Mouse (Mus musculus) midbrain, embryonic 14.5 days (tissue): ENCODE results near the gene Nom1. TPM values are rescaled to one million over a fixed set of nuclear protein-coding genes. Genes with fewer than 3 reads are reported as not detected.
"Not testable (repeated sequence)": the region's sequence is repeated elsewhere in the genome, so short reads cannot be mapped to it uniquely, and the experiment has no call there.

Experiments used
- ATAC-seq: fragments of 200-750 bp; cut with Nextera tagmentation; 2 replicates; pipeline ENCODE4 v1.8.0; 2017; ENCODE audit warnings: moderate number of reproducible peaks, moderate library complexity; ENCODE audit not compliant: low FRiP score, low TSS enrichment
- DNase-seq: peaks from one replicate; pipeline ENCODE4 v3.0.0-alpha.2; 2015
- H3K27ac ChIP-seq: fragments of 300-500 bp; sonication (generic); replicated peaks from 2 replicates; pipeline ENCODE4 v1.5.1; 2014; ENCODE audit warnings: mild to moderate bottlenecking, low read depth, low read length, moderate library complexity
- H3K27me3 ChIP-seq: fragments of 300-500 bp; sonication (generic); 2 replicates; pipeline ENCODE4 v1.6.1; 2014; ENCODE audit warnings: low read length, control low read depth, mixed read lengths; ENCODE audit not compliant: control insufficient read depth, insufficient read depth
- H3K36me3 ChIP-seq: fragments of 300-500 bp; sonication (generic); 2 replicates; pipeline ENCODE4 v1.6.1; 2014; ENCODE audit warnings: low read length, control low read depth; ENCODE audit not compliant: control insufficient read depth, insufficient read depth
- H3K4me1 ChIP-seq: fragments of 300-500 bp; sonication (generic); 2 replicates; pipeline ENCODE4 v1.6.1; 2014; ENCODE audit warnings: mild to moderate bottlenecking, antibody characterized with exemption, low read length, control low read depth; ENCODE audit not compliant: control insufficient read depth, insufficient read depth
- H3K4me2 ChIP-seq: fragments of 300-500 bp; sonication (generic); 2 replicates; pipeline ENCODE4 v1.6.1; 2014; ENCODE audit warnings: mild to moderate bottlenecking, low read length, moderate library complexity
- H3K4me3 ChIP-seq: fragments of 300-500 bp; sonication (generic); replicated peaks from 2 replicates; pipeline ENCODE4 v1.5.1; 2014; ENCODE audit warnings: low read depth, low read length
- H3K9ac ChIP-seq: fragments of 300-500 bp; sonication (generic); replicated peaks from 2 replicates; pipeline ENCODE4 v1.6.1; 2014; ENCODE audit warnings: mild to moderate bottlenecking, low read length, moderate library complexity
- H3K9me3 ChIP-seq: fragments of 300-500 bp; sonication (generic); 2 replicates; pipeline ENCODE4 v1.6.1; 2016; ENCODE audit warnings: low read length, control low read depth, mixed read lengths; ENCODE audit not compliant: control insufficient read depth
- WGBS: fragments of 180-500 bp; shearing (Covaris S2); extraction: QIAGEN DNeasy Blood & Tissue Kit; methylation state at CpG from one replicate; pipeline ENCODE4 v1.1.7; 2014; 5-methylcytosine and 5-hydroxymethylcytosine counted together
- polyA plus RNA-seq: library from polyadenylated mRNA; unstranded; fragments of >200 nt; fragmentation: Nextera tagmentation; extraction: Ambion mirVana; gene quantifications from 2 replicates; pipeline ENCODE4 v1.2.1, GENCODE M21; 2014

Nom1 gene
- 8.8 and 14.8 TPM in 2 replicates for polyA plus RNA-seq

DNA sequence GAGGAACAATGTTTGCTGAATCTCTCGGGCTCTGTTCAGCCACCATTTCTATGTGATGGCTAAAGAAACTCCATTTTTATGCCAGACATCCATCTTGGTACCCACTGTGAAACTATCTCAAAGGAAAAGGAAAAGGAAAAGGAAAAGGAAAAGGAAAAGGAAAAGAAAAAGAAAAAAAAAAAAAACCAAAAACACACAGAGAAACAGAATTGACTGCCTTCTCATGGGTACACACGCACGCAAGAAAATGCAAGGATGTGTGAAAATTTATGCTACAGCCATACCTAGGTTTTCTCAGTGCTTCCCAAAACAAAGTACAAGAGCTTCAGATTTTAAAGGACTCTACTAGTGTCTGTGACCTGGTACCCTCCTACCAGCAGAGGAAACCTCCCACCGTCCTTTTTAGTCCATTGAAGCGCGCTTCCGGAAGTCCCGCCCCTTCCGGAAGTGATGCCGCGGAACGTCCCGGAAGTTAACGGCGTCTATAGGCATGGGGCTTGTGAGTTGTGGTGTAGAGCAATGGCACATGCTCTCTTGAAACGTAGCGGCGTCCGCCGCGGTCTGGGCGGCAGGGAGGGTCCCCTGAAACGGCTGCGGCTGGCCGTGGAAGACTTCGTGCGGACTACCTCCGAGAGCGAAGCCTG lies at the start of gene Nom1:
Gene Nom1, plus strand, starts transcription at position 437 of the 644 bp plus-strand sequence.
- H3K4me2 ChIP-seq: peak within 1 kb of the TSS; percentile 97
- no peaks in the 10 kb centered on the region for H3K9me3 ChIP-seq
- 4% methylated on average over 29 of the region's 29 CpGs for WGBS
- H3K4me1 ChIP-seq: peaks cover 18% of the 10 kb centered on the region
- H3K4me3 ChIP-seq: peak within 1 kb of the TSS; percentile 92
- DNase-seq (peak; percentile 97), ATAC-seq (peak; percentile 96)
- peak within 1 kb of the TSS; percentile 81 for H3K9ac ChIP-seq
- no peaks in the 10 kb centered on the region for H3K27me3 ChIP-seq
- H3K36me3 ChIP-seq: peaks cover 28% of the 10 kb centered on the region
- peak within 1 kb of the TSS; percentile 63; the same call in 1 of the 2 replicates for H3K27ac ChIP-seq

DNA sequence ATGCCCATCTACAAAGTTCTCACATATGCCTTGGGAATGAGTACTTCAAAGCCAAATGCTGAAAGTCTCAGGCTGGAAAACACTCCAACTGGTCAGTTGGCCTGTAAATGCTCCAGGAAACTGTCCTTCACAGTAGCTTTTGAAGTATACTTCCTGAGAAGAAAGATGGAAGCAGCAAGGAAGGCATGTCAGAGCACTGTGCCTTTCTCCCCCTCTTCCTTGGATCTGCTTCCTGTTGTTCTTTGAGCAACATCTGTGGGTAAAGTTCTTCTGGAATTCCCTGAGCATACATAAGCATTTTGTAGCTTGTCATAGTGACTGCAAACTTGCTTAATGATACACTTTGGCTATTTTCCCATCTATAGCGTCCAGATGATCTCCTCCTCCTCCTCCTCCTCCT lies 46.9 kb upstream of the Nom1 start:
- 65% methylated on average over 1 of the region's 1 CpGs for WGBS
- DNase-seq: no peak
- no peak overlapping the region for H3K27ac ChIP-seq

DNA sequence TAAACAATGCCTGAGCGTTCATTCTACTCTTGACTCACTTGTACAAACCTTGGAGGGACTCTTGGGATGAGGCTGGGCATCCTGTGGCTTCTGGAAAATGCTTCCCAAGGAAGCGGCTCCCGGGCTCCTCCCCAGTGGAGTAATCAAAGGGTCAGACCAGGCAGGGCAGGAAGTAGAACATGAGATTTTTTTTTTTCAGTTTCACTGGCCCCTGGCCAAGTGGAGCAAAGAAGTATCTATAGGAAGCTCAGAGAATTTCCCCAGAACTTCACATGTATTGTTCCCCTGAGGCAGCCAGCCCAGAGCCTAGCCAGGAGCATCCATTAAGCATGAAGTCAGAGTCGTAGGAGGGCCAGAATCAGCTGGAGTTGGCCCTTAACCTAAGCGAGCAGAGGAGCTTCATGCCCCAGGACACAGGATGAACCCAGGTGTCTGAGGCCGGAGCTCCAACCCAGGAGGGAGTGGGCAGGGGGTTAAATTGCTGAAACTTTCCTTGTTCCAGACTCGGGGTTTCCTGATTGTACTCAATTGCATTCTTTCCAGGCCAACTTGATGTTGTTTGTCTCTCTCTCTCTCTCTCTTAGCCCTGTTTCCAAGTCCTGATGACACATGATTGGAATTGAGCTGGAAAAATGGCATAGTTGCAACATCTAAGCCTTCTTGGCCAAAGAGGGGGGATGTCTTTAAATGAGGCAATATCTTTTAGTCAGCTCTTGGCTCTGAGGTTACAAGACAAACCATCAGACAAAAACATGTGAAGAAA lies 46.1 kb upstream of the Nom1 start:
- Histone ChIP-seq H3K9ac (no peak overlapping the region), H3K4me2 (no peak overlapping the region), H3K9me3 (no peaks in the 10 kb centered on the region), H3K4me3 (no peak overlapping the region), H3K27ac (no peak overlapping the region), H3K27me3 (no peaks in the 10 kb centered on the region), H3K36me3 (no peaks in the 10 kb centered on the region), H3K4me1 (no peaks in the 10 kb centered on the region)
- peak; percentile 11 for DNase-seq
- WGBS: 57% methylated on average over 7 of the region's 7 CpGs
- ATAC-seq: no peak

More for the DNA sequence above, 46.9 kb upstream of the Nom1 start:
- H3K4me2 ChIP-seq: no peak overlapping the region
- ATAC-seq: no peak
- H3K4me3 ChIP-seq: no peak overlapping the region
- no peak overlapping the region for H3K9ac ChIP-seq
- no peaks in the 10 kb centered on the region for H3K36me3 ChIP-seq
- no peaks in the 10 kb centered on the region for H3K9me3 ChIP-seq
- H3K27me3 ChIP-seq: no peaks in the 10 kb centered on the region
- H3K4me1 ChIP-seq: no peaks in the 10 kb centered on the region

DNA sequence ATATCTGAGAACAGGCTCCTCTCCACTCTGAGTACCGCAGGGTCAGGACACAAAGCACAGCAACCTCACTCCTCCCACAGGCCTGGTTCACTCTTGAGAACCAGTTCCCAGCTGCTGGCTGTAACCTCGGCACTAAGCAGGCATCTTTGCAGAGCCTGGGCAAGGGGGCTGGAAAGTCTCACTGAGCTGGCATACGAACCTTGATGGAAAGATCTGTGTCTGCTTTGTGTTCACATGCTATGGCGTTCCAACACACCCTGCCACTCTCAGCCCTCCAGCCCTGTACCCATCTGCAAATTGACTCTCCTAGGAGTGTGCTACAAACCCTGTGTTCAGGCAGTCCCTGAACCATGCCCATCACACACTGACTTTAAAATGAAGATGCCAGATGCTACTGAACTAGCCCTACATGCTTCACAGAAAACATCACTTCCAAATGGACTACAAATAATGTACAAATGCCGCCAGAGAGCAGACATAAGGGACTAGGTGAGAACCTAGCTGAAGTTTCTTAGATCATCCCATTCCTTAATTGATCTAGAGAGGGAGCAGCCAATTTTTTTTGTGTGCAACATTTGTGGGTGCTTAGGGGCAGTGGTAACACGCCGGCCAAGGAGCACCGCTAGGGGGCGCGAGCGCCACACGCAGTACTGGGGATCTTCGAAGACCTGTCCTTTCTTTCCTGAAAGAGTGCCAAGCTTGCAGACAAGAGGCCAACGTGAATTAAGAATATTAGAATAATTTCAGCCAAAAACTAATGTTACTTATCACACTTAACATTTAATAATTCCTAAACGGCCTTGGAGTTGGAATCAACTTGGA lies 45.3 kb upstream of the Nom1 start:
- ATAC-seq (0 out of 2 replicates have a peak, but pooled peaks have one; percentile 46), DNase-seq (peak; percentile 88)
- Histone ChIP-seq H3K9me3 (no peaks in the 10 kb centered on the region), H3K27ac (no peak overlapping the region), H3K9ac (no peak overlapping the region), H3K36me3 (no peaks in the 10 kb centered on the region), H3K4me3 (no peak overlapping the region), H3K4me1 (no peaks in the 10 kb centered on the region), H3K27me3 (no peaks in the 10 kb centered on the region), H3K4me2 (no peak overlapping the region)
- WGBS: 24% methylated on average over 15 of the region's 15 CpGs

DNA sequence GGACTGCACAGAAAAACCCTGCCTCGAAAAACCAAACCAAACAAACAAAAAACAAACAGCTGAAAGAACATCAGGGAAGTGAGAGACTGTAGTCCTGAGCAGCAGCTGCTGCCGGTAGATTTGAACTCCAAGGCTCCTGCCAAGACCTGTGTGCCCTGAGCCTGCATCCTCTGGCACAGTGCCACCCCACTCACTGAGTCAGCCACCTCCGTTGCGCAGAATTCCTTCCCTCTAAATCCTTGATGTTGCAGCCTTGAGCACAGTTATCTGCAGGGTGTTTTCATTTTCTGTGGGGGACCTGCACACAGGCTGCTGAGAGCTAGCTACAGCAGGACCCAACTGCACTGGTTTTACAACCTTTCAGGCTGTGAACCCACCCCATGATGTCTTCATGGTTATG lies 36.0 kb upstream of the Nom1 start:
- Histone ChIP-seq H3K4me1 (no peaks in the 10 kb centered on the region), H3K27me3 (no peaks in the 10 kb centered on the region), H3K4me2 (no peak overlapping the region), H3K4me3 (no peak overlapping the region), H3K9ac (no peak overlapping the region), H3K27ac (no peak overlapping the region), H3K36me3 (no peaks in the 10 kb centered on the region), H3K9me3 (no peaks in the 10 kb centered on the region)
- DNase-seq: no peak
- 73% methylated on average over 4 of the region's 4 CpGs for WGBS
- no peak for ATAC-seq

DNA sequence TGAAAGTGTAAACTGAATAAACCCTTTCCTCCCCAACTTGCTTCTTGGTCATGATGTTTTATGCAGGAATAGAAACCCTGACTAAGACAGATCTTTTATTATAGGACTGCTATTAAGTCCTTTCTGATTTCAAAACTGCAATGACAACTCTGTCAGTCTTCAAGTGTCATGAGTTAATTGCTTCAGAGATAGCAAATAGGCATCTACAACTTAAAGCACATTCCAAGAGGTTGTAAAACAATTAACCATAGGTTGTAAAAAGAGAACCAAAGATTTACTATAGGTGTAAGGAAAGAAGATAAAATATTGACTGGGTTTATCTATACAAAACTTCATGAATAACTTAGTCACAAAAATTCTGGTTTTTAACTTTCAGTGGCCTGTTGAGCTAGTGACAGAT lies 23.6 kb upstream of the Nom1 start:
- no peaks in the 10 kb centered on the region for H3K27me3 ChIP-seq
- no peak overlapping the region for H3K4me2 ChIP-seq
- ATAC-seq (no peak), DNase-seq (no peak)
- no peak overlapping the region for H3K27ac ChIP-seq
- H3K4me3 ChIP-seq: no peak overlapping the region
- H3K9me3 ChIP-seq: no peaks in the 10 kb centered on the region
- H3K4me1 ChIP-seq: no peaks in the 10 kb centered on the region
- H3K36me3 ChIP-seq: no peaks in the 10 kb centered on the region
- no peak overlapping the region for H3K9ac ChIP-seq

DNA sequence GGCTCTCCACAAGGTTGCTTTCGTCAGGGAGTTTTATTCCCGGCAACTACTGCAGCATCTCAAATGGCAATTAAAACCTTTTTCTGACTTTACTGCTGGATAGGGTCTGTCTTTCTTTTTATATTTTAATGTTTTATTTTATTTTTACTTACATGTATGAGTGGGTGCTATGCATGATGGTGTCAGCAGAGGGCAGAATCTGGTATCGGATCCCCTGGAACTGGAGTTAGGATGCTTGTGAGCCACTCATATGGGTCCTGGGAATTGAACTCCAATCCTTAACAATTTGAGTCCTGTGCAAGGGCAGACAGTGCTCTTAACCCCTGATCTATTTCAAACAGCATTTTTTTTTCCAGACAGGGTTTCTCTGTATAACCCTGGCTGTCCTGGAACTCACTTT lies 21.4 kb upstream of the Nom1 start:
- no peak for ATAC-seq
- DNase-seq: peak; percentile 13
- WGBS: 84% methylated on average over 3 of the region's 3 CpGs

DNA sequence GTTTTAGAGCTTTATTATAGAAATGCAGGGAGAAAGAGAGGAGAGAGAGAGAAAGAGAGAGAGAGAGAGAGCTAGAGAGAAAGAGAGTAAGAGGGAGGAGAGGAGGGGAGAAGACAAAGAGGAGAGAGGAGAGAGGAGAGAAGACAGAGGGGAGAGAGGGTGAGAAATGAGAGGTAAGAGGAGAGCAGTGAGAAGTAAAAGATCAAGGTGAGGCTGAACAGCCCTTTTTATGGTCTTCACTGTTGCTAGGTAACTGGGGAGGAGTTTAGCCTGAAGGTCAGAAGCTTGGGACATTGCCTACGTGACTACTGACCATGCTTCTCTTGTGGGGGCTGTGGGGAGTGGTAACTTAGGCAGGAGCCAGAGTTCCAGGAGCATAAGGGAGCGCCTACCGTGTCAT lies 11.1 kb upstream of the Nom1 start:
- not testable (repeated sequence) for ATAC-seq
- 68% methylated on average over 3 of the region's 3 CpGs for WGBS

More for the DNA sequence above, 21.4 kb upstream of the Nom1 start:
- no peaks in the 10 kb centered on the region for H3K4me1 ChIP-seq
- H3K9me3 ChIP-seq: 0 out of 2 replicates have a peak, but pooled peaks cover 3% of the 10 kb centered on the region
- no peaks in the 10 kb centered on the region for H3K36me3 ChIP-seq
- no peak overlapping the region for H3K4me3 ChIP-seq
- no peak overlapping the region for H3K27ac ChIP-seq
- no peak overlapping the region for H3K9ac ChIP-seq
- H3K27me3 ChIP-seq: no peaks in the 10 kb centered on the region
- H3K4me2 ChIP-seq: no peak overlapping the region

More for the DNA sequence above, 11.1 kb upstream of the Nom1 start:
- not testable (repeated sequence) for H3K4me2 ChIP-seq, H3K4me1 ChIP-seq, H3K9me3 ChIP-seq, H3K36me3 ChIP-seq, H3K4me3 ChIP-seq, H3K27ac ChIP-seq, H3K27me3 ChIP-seq, DNase-seq, H3K9ac ChIP-seq
